Mouse (Mus musculus) forebrain, embryonic 11.5 days (tissue): ENCODE measurements at regions not wholly inside any gene's neighbourhood (a gene's known extent, or its start where the extent isn't known, plus 50 kb on each side); places are given as distances from the start of the nearest gene placed in this dataset.

Source experiments
- ATAC-seq: fragments of 200-750 bp; cut with Nextera tagmentation; replicated peaks from 2 replicates; pipeline ENCODE4 v1.8.0; 2017; ENCODE audit warnings: moderate TSS enrichment; ENCODE audit not compliant: low FRiP score
- DNase-seq: peaks from one replicate; pipeline ENCODE4 v3.0.0-alpha.2; 2017; ENCODE audit warnings: low spot score
- H3K27ac ChIP-seq: fragments of 300-500 bp; sonication (generic); 2 replicates; pipeline ENCODE4 v1.5.1; 2014; ENCODE audit warnings: low read depth, low read length
- H3K27me3 ChIP-seq: fragments of 300-500 bp; sonication (generic); 2 replicates; pipeline ENCODE4 v1.6.1; 2014; ENCODE audit warnings: mild to moderate bottlenecking, low read length, mixed read lengths; ENCODE audit not compliant: control insufficient read depth, insufficient read depth
- H3K36me3 ChIP-seq: fragments of 300-500 bp; sonication (generic); 2 replicates; pipeline ENCODE4 v1.6.1; 2014; ENCODE audit warnings: mild to moderate bottlenecking, low read length, moderate library complexity, mixed read lengths; ENCODE audit not compliant: control insufficient read depth, insufficient read depth
- H3K4me1 ChIP-seq: fragments of 300-500 bp; sonication (generic); replicated peaks from 2 replicates; pipeline ENCODE4 v1.6.1; 2014; ENCODE audit warnings: low read length, mixed read lengths; ENCODE audit not compliant: control insufficient read depth, insufficient read depth
- H3K4me2 ChIP-seq: fragments of 300-500 bp; sonication (generic); 2 replicates; pipeline ENCODE4 v1.6.1; 2014; ENCODE audit warnings: low read depth, mild to moderate bottlenecking, low read length, moderate library complexity, mixed read lengths; ENCODE audit not compliant: severe bottlenecking
- H3K4me3 ChIP-seq: fragments of 300-500 bp; sonication (generic); 2 replicates; pipeline ENCODE4 v1.5.1; 2014; ENCODE audit warnings: low read depth, low read length
- H3K9ac ChIP-seq: fragments of 300-500 bp; sonication (generic); 2 replicates; pipeline ENCODE4 v1.6.1; 2014; ENCODE audit warnings: low read length
- H3K9me3 ChIP-seq: fragments of 300-500 bp; sonication (generic); 2 replicates; pipeline ENCODE4 v1.6.1; 2016; ENCODE audit warnings: low read length, mixed read lengths; ENCODE audit not compliant: control insufficient read depth
- WGBS: fragments of 180-500 bp; shearing (Covaris S2); extraction: QIAGEN DNeasy Blood & Tissue Kit; methylation state at CpG from one replicate; pipeline ENCODE4 v1.1.7; 2014; 5-methylcytosine and 5-hydroxymethylcytosine counted together

- H3K4me2 ChIP-seq: no peak overlapping the region
- no peak overlapping the region for H3K9ac ChIP-seq
- H3K9me3 ChIP-seq: no peaks in the 10 kb centered on the region
- no peak for ATAC-seq
- no peak overlapping the region for H3K27ac ChIP-seq
- H3K27me3 ChIP-seq: no peaks in the 10 kb centered on the region
- no peaks in the 10 kb centered on the region for H3K36me3 ChIP-seq
- H3K4me3 ChIP-seq: no peak overlapping the region
- no peak for DNase-seq
- WGBS: 96% methylated on average over 7 of the region's 7 CpGs
- 0 out of 2 replicates have a peak, but pooled peaks cover 2% of the 10 kb centered on the region for H3K4me1 ChIP-seq
Observed at GRCm38 (mm10) chr13:97538441-97538840, 222.0 kb downstream of the Gm10260 start.

- 0 out of 2 replicates have a peak, but pooled peaks cover 2% of the 10 kb centered on the region for H3K4me1 ChIP-seq
Observed at GRCm38 (mm10) chr13:97537686-97538085, 222.7 kb downstream of the Gm10260 start.

GRCm38 (mm10) chr13:97537206-97537605, 223.2 kb downstream of the Gm10260 start:
- no peak overlapping the region for H3K9ac ChIP-seq
- no peak overlapping the region for H3K4me3 ChIP-seq
- H3K4me2 ChIP-seq: no peak overlapping the region
- no peak for ATAC-seq
- 0 out of 2 replicates have a peak, but pooled peaks cover 2% of the 10 kb centered on the region for H3K4me1 ChIP-seq
- 71% methylated on average over 11 of the region's 11 CpGs for WGBS
- DNase-seq: no peak
- H3K9me3 ChIP-seq: no peaks in the 10 kb centered on the region
- H3K27me3 ChIP-seq: no peaks in the 10 kb centered on the region
- no peak overlapping the region for H3K27ac ChIP-seq
- H3K36me3 ChIP-seq: no peaks in the 10 kb centered on the region

More at GRCm38 (mm10) chr13:97537686-97538085, 222.7 kb downstream of the Gm10260 start:
- 84% methylated on average over 7 of the region's 7 CpGs for WGBS
- Histone ChIP-seq H3K9me3 (no peaks in the 10 kb centered on the region), H3K4me2 (no peak overlapping the region), H3K4me3 (no peak overlapping the region), H3K36me3 (no peaks in the 10 kb centered on the region), H3K27me3 (no peaks in the 10 kb centered on the region), H3K27ac (no peak overlapping the region), H3K9ac (no peak overlapping the region)
- ATAC-seq (no peak), DNase-seq (no peak)

GRCm38 (mm10) chr13:97533896-97534666, 226.4 kb downstream of the Gm10260 start:
- WGBS: 85% methylated on average over 11 of the region's 11 CpGs
- DNase-seq (no peak), ATAC-seq (no peak)
- Histone ChIP-seq H3K27me3 (no peaks in the 10 kb centered on the region), H3K36me3 (no peaks in the 10 kb centered on the region), H3K4me1 (0 out of 2 replicates have a peak, but pooled peaks cover 2% of the 10 kb centered on the region), H3K9me3 (no peaks in the 10 kb centered on the region), H3K9ac (no peak overlapping the region), H3K4me3 (no peak overlapping the region), H3K4me2 (no peak overlapping the region), H3K27ac (no peak overlapping the region)

- Histone ChIP-seq H3K9ac (no peak overlapping the region), H3K4me1 (0 out of 2 replicates have a peak, but pooled peaks cover 2% of the 10 kb centered on the region), H3K36me3 (no peaks in the 10 kb centered on the region), H3K4me3 (no peak overlapping the region), H3K9me3 (no peaks in the 10 kb centered on the region), H3K27ac (no peak overlapping the region), H3K4me2 (no peak overlapping the region), H3K27me3 (no peaks in the 10 kb centered on the region)
- DNase-seq (no peak), ATAC-seq (no peak)
- 86% methylated on average over 2 of the region's 2 CpGs for WGBS
Observed at GRCm38 (mm10) chr13:97531181-97531580, 229.3 kb downstream of the Gm10260 start.

- Histone ChIP-seq H3K9ac (no peak overlapping the region), H3K27ac (no peak overlapping the region), H3K4me2 (no peak overlapping the region), H3K4me1 (0 out of 2 replicates have a peak, but pooled peaks cover 2% of the 10 kb centered on the region), H3K27me3 (no peaks in the 10 kb centered on the region), H3K4me3 (no peak overlapping the region), H3K9me3 (no peaks in the 10 kb centered on the region), H3K36me3 (no peaks in the 10 kb centered on the region)
- no peak for DNase-seq
- ATAC-seq: no peak
- 60% methylated on average over 2 of the region's 2 CpGs for WGBS
Observed at GRCm38 (mm10) chr13:97530570-97530969, 229.9 kb downstream of the Gm10260 start.

GRCm38 (mm10) chr13:97527958-97528357, 232.5 kb downstream of the Gm10260 start:
- Histone ChIP-seq H3K4me2 (no peak overlapping the region), H3K27me3 (no peaks in the 10 kb centered on the region), H3K4me3 (no peak overlapping the region), H3K9me3 (no peaks in the 10 kb centered on the region), H3K9ac (no peak overlapping the region), H3K27ac (no peak overlapping the region), H3K36me3 (no peaks in the 10 kb centered on the region), H3K4me1 (peaks cover 8% of the 10 kb centered on the region)
- DNase-seq (no peak), ATAC-seq (no peak)
- WGBS: 91% methylated on average over 2 of the region's 2 CpGs

- Histone ChIP-seq H3K9me3 (no peaks in the 10 kb centered on the region), H3K4me3 (no peak overlapping the region), H3K4me2 (no peak overlapping the region), H3K9ac (no peak overlapping the region), H3K4me1 (peaks cover 8% of the 10 kb centered on the region), H3K27me3 (no peaks in the 10 kb centered on the region), H3K27ac (no peak overlapping the region), H3K36me3 (no peaks in the 10 kb centered on the region)
- no peak for ATAC-seq
- WGBS: 79% methylated on average over 7 of the region's 7 CpGs
- no peak for DNase-seq
Observed at GRCm38 (mm10) chr13:97524847-97525434, 235.5 kb downstream of the Gm10260 start.
